Mouse (Mus musculus) gonadal fat pad, adult 2 months (tissue): ENCODE results near the gene Adgb. TPM values are rescaled to one million over a fixed set of nuclear protein-coding genes. Genes with fewer than 3 reads are reported as not detected.

Experiments used
- DNase-seq: peaks from one replicate; pipeline ENCODE4 v3.0.0-alpha.2; 2012; ENCODE audit warnings: low read depth
- polyA plus RNA-seq: library from polyadenylated mRNA; depleted of rRNA; stranded (reverse); fragments of >200 nt; gene quantifications from 2 replicates; pipeline ENCODE4 v1.2.3, GENCODE M21; 2012; rRNA removed

Gene Adgb
- polyA plus RNA-seq, 1 experiment = 0.27 TPM

DNA sequence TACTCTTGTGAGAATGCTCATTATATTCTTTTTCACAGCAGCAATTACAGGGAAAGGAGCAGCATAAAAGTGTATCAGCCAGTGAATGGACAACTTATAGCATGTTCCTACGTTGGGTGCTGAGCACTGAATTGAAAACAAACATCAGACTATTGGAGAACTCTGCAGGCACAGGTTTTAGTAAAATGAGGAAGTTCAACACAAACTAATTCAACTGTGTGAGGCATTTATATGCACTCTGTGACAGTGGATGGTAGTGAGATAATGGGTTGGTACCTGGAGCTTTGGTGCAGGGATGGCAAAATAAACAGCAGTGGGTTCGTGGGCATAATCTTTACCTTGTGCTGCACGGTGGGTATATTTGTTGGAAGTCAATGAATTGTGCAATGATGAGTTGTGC, 121.6 kb downstream of the Adgb start:
- DNase-seq = no peak

DNA sequence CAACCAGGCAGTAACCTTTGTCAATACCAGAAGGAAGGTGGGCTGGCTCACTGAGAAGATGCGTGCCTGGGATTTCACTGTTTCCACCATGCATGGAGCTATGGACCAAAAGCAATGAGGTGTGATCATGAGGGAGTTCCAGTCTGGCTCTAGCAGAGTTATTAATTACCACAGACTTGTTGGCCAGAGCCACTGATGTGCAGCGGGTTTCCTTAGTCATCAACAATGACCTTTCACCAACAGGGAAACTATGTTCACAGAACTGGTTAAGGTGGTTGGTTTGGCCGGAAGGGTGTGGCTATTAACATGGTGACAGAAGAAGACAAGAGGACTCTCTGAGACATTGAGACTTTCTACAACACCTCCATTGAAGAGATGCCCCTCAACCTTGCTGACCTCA, 128.2 kb downstream of the Adgb start:
- DNase-seq = no peak

DNA sequence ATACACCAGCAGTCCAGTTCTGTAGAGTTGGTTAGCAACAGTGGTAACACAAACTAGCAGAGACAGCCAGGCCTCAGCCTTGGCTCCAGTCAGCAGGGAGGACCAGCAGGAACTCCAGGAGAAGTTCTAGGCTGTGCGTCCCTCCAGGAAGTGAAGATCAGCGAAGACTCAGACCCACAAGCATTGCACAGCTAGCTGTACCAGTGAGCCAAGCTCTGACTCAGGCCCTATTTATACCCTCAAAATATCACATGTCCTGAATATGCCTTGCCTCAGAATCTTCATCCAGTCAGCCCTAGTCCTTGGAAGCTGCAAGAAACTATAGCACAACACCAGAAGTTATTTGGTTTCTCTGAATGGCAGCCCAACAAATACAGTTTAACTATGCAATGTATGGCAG, 146.6 kb downstream of the Adgb start:
- no peak for DNase-seq

DNA sequence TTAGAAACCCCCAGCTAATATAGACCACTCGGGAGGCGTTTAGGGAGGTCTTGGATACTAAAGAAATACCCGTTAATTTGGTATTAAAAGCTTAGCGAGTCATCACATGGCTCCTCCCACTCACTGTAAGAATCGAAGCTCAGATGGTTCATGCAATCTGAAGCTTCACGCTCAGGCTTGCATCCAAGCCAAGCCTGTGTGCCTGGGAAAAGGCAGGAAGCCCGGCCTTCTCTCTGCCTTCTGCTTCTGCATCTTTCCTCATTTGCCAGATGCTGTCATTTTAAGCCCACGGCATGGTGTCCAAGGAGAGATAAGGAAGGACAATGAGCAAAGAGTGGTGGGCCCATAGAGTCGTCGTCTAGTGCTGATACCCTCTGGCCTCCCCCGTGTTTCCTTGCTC, 149.2 kb downstream of the Adgb start:
- DNase-seq = no peak

DNA sequence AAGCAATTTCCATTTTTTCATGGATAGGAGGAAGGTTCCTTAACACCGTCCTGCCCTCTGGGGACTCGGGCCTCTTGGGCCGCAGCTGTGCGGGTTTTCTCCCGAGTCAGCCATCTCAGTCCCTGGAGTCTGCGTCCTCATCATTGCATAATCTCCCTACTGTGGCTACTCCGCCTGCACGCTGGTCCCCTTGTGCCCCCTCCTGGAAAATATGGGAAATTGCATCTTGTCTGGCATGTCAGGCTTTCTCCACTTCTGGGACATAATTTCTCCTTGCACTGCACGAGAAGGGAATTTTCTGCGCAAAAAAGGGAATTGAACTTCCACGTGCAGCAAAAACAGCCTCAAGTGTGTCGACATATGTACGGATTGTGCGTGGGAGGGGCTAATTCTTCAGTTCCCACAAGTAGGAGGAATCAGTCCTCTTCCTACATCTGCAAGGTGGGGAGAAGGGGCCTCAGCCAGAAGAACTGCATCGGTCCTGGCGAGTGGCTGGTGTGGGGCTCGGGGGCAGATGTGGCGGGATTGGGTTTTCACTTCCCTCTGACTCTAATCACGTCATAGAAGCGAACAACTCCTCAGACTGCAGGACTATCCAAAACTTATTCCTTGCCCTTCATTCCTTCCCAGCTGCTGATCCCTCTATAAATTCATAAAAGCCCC, 150.9 kb downstream of the Adgb start:
- DNase-seq = no peak

DNA sequence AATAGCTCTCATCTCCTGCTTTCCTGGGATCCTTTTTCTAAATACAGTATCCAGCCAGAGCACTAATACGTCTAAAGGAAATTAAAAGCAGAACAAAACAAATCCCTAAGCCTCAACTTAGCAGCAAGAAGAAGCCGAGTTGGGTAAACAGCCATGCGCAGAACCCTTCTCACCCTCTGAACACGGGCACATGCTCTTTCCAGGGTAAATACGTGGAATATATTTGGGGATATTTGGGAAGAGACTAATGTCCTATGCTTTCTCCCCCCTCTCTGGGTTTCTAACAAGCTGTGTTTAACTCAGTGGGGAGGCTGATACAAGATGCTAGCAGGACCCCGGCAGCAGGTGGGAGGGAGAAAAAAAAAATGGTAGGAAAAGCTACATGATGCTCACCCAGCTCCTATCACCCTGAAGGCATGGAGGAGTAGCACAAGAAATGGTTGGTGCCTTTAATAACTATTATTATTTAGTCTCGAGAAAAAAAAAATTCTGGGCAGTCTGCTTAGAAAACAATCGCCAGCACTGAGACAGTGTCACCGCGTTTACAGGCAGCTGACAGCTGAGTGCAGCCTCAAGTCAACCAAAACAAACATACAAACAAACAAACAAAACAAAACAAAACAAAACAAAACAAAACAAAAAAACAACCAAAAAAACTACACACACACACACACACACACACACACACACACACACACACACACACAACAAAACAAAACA, 151.6 kb downstream of the Adgb start:
- DNase-seq = no peak

DNA sequence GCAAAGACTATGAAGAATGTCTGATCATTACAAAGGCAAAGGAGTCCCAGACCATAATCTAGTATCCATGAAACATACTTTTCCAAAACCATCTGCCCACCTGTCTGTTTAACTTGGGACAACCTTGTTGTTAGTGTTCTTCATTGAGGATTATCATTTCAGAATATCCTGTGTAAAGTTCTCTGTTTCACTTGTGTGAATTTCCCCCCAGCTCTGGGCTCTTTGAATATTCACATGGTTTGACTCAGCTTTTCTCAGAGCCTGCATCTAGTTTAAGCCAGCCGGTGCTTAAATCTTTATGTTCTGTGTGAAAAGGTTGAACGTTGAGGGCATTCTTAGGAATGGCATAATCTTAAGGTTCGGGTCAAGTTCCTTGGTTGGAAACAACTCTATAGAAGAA, 154.0 kb downstream of the Adgb start:
- DNase-seq = no peak

DNA sequence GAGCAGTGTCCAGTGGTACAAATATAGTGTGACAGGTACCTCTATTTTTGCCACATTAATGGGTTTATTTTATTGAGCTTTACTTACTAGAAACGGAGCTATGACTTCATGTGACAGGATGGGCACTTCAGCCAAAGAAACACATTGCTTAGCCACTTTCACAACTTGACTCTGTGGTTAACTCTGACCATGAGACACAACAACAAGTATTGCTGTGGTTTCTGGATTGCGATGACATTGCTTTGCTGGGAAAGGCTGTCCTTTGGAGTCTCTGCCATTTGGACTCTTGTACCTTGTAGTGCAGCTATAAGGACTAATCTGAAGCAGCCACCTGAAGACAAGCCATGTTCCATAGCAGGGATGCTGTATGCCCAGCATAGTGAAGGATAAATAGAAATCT, 156.5 kb downstream of the Adgb start:
- no peak for DNase-seq

DNA sequence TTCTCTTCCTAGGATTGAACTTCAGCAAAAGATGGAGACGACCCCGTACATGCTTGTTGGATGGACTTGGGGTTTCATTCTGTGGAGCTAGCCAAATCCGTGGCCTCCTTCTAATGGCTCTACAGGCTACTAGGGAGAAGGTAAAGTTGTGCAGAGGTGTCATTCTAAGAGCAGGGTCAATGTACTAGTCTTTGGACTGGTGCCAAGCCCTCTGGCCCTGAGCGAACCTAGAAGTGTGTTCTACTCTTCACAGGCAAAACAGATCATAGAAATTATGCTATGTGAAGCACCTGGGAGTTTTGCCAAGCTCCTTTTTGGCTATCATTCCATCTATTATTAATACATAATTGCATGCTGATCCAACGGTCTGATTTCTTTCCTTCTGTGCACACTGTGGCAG, 157.6 kb downstream of the Adgb start:
- DNase-seq = peak; percentile 33

DNA sequence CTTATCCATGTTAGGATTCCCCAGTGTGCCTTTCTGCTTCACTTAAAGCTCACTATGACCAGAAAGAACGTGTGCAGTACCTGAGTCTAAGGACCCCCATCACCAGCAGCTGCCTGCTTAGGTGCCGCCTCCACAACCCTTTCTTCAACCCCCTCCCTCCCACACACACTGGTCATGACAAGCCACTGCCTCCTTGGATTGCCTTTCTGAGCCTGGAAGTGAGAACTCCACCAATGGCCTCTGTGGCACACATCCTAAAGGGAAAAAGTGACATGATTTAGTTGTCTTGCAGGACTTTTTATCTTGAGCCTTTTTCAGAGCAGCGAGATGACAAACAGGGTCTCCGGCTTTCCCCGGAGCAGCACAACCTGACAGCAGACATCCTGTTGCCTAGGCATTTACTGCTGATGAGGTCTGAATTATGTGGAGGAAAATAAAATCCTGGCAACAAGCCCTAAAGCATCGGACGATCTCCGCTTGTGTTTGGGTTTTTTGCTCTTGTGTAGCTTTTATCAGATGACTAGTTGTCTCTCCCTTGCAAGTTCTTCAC, 162.2 kb downstream of the Adgb start:
- DNase-seq = no peak

DNA sequence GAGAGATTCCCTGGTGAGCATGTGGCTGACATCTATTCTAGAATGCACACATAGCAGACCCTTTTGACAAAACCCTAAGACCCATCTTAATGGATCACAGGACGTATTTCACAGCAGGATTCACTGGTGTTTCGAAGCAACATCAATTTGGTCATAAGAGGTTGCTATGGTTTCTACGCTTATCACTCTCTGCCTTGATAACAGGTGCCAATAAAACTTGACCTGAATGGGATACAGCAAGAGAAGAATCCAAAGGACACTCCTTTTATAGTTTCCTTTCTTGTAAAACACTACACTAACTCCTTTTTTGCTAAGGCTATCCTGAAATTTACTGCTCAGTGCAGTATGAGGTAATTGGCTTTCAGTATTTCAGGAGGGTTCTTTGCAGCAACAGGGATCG, 163.1 kb downstream of the Adgb start:
- no peak for DNase-seq

DNA sequence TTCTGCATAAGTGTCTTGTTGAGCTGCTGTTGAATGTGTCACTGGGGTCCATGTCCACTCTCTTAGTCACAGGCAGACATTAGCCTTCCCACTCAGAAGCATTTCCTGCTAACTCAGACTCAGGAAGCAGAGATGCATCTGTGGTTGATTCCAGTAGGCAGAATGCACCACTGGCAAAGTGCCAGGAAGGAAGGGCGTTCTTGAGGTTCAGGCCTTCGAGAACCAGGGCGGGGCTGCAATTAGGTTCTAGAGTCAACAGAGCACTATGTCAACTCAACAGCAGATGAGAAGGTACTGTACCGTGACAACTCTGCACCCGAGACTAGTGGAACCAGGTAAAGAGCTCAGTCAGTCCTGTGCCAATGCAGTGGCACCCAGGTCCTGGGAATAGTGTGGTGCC, 164.7 kb downstream of the Adgb start:
- DNase-seq = no peak

DNA sequence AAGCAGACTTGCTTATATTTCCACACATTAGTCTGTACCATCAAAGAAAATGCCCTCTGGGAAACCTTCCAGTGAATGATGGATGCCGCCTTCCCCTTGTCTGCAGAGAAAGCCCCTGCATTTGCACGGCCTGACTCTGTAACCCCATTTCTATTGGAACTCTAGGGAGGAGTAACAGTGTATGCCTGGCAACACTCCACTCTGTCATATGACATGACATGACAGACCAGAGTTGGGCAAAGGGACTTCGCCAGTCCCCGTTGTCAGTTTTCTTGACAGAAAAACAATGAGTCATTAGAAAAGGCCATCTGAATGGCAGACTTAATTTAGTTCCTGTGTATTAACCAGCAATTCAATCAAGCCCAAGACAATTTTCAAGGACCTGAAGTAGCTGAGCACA, 167.8 kb downstream of the Adgb start:
- DNase-seq = no peak

DNA sequence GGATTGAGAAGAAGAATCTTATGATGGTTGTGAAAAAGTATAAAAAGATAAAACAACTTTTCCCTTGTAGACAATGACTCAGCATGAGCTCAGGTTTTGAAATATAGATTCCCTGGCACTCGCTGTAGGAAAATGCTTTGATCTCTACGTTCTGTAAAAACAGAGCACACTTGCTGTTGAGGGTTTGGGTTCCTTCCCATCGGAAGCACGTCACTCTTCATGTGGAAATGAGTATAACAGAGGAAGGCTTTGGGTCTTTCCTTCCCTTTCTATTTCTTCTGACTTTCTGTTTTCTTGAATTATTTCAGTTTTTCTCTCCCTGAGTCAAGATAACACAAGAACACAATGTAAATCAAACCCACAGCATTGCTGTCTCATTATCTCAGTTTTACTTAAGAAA, 170.4 kb downstream of the Adgb start:
- no peak for DNase-seq

DNA sequence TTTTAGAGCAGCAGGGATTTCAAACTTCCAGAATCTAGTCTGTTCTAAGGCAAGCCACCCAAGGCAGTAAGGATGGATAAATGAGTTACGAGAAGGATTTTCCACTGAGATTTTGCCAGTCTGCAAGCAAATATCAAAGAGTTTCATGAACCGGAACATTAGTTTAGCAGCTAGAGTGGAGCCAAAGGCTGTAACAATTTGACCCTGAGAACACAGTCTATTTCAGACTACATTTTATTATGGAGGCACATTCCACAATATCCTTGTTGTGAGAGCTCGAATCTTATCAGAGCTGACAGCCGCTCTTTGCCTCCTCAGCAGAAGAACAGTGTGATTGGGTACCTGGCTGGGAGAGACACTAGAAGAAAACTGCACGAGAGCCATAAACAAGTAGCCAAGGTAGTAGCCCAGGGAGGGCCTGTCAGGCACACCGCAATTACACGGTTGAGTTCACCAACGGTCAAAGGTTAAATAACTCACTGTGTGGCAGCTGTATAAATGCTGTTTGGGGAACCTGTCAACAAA, 171.1 kb downstream of the Adgb start:
- DNase-seq = no peak

DNA sequence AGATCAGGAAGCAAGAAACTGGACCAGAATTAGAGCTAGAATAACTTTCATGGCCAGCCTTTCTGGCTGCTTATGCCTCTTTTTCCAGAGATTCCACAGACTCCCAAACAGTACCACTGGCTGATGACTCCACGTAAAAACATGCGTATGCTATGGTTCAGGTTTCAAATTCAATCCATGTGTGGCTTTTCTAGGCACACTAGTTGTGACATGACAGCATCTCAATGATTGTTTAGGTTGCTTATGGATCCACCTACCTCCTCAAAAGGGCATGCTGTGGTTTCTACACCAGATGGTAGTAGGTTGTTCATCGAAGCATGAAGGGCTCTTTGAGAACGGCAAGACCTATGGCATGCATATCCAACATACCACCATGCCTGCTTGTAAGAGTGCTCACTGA, 172.1 kb downstream of the Adgb start:
- DNase-seq = no peak

DNA sequence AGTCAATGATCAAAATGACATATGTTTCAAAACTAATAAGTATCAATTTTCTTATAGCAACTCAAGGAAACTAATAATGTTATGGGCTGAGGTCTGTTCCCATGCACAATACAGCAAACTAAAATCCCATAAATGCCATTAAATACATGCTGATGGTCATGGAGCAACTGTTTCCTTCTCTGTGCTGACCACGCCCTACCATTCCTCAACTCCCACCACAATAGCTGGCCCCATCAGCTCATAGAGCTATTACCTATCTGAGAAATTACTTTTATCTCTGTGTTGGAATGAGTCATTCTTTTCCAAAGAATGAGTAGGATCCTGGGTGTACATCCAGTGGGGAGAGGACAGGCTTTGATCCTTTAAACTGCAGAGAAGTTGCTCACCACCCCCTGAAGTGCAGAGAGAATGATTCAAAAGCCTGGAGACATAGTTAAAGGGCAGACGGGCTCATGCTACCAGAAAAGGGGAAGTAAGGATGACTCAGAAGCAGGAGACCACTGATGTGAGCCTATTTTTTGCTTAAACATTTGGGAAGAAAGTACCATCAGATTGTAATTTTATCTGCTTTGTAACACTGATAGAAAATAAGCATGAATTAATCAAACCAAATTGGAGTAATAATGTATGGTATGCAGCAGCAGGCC, 184.8 kb downstream of the Adgb start:
- no peak for DNase-seq

Other genes with a start within 250 kb of the Adgb start
- 12.0 and 19.2 TPM in 2 replicates for gene Rab32, start 85.9 kb upstream of the Adgb start, polyA plus RNA-seq
- not detected in 2 replicates for gene Gm10944, start 209.0 kb upstream of the Adgb start, polyA plus RNA-seq